Mouse (Mus musculus) layer of hippocampus, postnatal 25 days (tissue): ENCODE data around the gene Olfr914. TPM values are rescaled to one million over a fixed set of nuclear protein-coding genes. Genes with fewer than 3 reads are reported as not detected.

Experiments used
- DNase-seq, 2 experiments: peaks; one replicate each; pipeline ENCODE4 v3.0.0; 2022; ENCODE audit warnings: mixed read lengths in 2 of 2, low spot score in 1 of 2; ENCODE audit errors: extremely low spot score in 1 of 2
- total RNA-seq, 2 experiments: library from RNA; stranded (reverse); gene quantifications; 2 replicates each; pipeline ENCODE4 v1.2.3; 2021

Olfr914 gene
- total RNA-seq = not detected

DNA sequence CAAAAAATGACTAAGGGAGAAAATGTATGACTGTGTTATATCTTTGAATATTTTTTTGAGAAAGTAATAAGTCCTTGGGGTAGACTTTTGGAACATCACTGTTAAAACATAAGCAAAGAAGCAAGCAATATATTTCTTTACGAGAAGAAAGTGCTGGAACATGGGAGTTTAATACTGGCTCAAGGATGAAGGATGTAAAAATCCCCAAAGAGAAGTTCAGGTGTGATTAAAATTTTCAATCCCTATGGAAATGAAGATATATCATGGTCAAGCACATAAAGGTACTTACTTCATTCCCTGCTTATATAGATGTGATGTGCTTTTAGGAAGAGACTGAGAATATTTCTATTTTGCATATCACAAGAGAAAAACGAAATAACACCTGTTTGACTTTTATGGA is at the start of gene Olfr914:
Gene Olfr914 (plus strand): TSS at position 301 of the 400 bp plus-strand sequence.
- DNase-seq = no peak

DNA sequence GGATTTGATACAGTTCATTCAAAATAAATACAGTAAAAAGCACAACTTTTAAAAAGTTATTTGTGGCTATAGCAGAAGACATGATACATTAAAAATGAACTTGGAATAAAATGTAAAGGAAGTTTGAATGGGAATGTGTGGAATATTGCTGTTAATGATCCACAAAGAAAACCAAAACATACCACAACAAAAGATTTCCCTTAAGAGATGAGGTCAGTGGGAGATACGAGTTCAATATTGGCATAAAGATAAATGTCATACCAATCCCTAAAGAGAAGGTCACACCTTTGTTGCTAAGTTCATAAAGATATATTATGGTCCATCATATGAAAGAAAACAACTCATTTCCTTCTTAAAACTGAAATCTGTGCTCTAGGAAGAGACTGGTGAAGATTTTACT is 25.0 kb upstream of the Olfr914 start, which contains the start of gene Olfr912:
Gene Olfr912 (plus strand): TSS at position 301 of the 400 bp plus-strand sequence.
- DNase-seq = no peak

DNA sequence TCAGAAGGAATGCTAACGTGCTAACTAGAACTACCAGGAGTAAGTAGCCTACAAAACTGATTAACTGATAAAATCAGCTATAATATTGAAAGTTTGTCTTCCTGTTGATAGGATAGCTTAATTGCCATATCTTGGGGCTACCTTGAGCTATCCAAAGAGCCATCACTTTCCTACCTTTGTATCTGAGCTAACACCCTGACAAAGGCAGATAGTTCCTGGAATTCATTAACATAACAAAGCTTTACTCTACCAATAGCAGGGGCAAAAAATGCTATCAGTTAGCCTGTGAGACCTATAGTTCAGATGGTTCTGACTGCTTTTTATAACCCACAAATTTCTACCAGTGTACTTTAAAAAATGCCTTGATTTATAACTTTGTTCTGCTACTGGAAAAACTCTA is 13.8 kb upstream of the Olfr914 start:
- no peak for DNase-seq

DNA sequence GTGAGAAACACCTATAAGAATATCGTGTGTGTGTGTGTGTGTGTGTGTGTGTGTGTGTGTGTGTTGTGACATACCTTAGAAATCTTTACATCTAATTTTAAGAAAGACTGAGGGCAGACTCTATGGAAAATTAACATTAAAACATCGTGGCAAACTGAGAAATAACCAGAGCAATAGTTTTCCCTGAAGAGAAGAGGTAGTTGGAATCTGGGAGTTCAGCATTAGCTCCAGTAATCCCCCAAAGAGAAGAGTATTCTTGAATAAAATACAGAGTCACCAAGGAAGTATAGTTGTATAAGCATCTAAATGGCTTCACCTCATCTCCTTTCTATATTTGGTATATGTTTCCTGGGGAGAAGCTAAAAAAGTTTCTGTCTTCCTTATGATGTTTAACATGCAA is 12.4 kb upstream of the Olfr914 start, which contains the start of gene Olfr913:
Gene Olfr913 (plus strand): TSS at position 301 of the 400 bp plus-strand sequence.
- DNase-seq = no peak

DNA sequence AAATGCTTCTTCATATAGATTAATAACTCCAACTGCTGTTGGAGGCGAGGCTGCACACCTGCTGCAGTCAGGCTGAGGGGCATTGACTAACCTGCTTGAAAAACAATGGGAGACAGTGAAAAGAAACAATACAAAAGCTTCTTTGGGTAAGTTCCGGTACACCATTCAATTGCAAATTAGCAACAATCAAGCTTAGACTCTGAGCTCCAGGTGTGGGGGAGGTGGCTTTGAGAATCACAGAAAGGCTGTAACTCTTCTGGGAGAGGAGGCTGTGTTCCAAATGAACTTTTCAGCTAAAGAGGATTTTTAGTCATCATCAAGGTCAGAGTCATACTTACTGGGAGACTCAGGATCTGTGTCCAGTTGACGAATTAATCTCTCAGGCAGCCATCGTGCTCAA is 27.5 kb downstream of the Olfr914 start:
- no peak for DNase-seq

DNA sequence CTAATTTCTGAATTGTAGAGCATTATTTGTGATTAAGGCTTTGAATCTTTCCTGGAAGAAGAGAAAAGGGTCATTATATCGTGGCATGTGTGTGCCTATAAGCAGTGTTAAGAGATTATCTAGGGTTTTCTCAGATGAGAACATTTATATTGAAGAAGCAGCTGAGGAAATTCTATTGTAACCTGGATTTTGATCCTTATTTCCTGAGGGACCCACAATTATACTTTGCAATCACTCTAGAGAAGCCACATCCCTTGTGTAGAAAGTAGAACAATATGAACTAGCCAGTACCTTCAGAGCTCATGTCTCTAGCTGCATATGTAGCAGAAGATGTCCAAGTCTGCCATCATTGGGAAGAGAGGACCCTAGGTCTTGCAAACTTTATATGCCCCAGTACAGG is 54.9 kb downstream of the Olfr914 start, which contains the start of gene Olfr916:
Gene Olfr916 (minus strand): TSS at position 101 of the 400 bp plus-strand sequence.
- no peak for DNase-seq

Other genes with a start within 250 kb of the Olfr914 start
- gene Olfr250, start 238.2 kb upstream of the Olfr914 start, total RNA-seq = not detected
- not detected for gene Olfr251, start 228.0 kb upstream of the Olfr914 start, total RNA-seq
- not detected for gene Olfr147, start 203.4 kb upstream of the Olfr914 start, total RNA-seq
- gene Olfr901, start 175.6 kb upstream of the Olfr914 start, total RNA-seq = not detected
- not detected for gene Olfr902, start 157.4 kb upstream of the Olfr914 start, total RNA-seq
- not detected for gene Olfr904, start 142.0 kb upstream of the Olfr914 start, total RNA-seq
- gene Olfr905, start 134.0 kb upstream of the Olfr914 start, total RNA-seq = under 1 TPM in 1 of 2 experiments, not detected in 1; 0.07 TPM
- gene Olfr906, start 118.0 kb upstream of the Olfr914 start, total RNA-seq = not detected
- not detected for gene Olfr907, start 109.3 kb upstream of the Olfr914 start, total RNA-seq
- gene Olfr911-ps1, start 83.5 kb upstream of the Olfr914 start, total RNA-seq = not detected
- gene Olfr910, start 67.3 kb upstream of the Olfr914 start, total RNA-seq = not detected
- gene Olfr912, start 24.9 kb upstream of the Olfr914 start, total RNA-seq = not detected
- not detected for gene Olfr913, start 12.3 kb upstream of the Olfr914 start, total RNA-seq
- not detected for gene Olfr916, start 54.8 kb downstream of the Olfr914 start, total RNA-seq
- not detected for gene Olfr917, start 60.7 kb downstream of the Olfr914 start, total RNA-seq
- gene Olfr918, start 69.5 kb downstream of the Olfr914 start, total RNA-seq = not detected
- not detected for gene Olfr919, start 98.6 kb downstream of the Olfr914 start, total RNA-seq
- gene Vwa5a, start 113.2 kb downstream of the Olfr914 start, total RNA-seq = 10 to 100 TPM; 10.4 to 11.5 TPM
- gene Olfr920, start 147.2 kb downstream of the Olfr914 start, total RNA-seq = under 1 TPM in 1 of 2 experiments, not detected in 1; 0.10 TPM
- not detected for gene Olfr921, start 168.0 kb downstream of the Olfr914 start, total RNA-seq
- gene Olfr922, start 209.5 kb downstream of the Olfr914 start, total RNA-seq = not detected
- gene Olfr923, start 221.4 kb downstream of the Olfr914 start, total RNA-seq = not detected
- gene Olfr924, start 239.3 kb downstream of the Olfr914 start, total RNA-seq = not detected
- not detected for gene Olfr26, start 250.0 kb downstream of the Olfr914 start, total RNA-seq